Mouse (Mus musculus) liver, embryonic 16.5 days (tissue): ENCODE results near the gene Gm49393. TPM values are rescaled to one million over a fixed set of nuclear protein-coding genes. Genes with fewer than 3 reads are reported as not detected.

Source experiments
- ATAC-seq: fragments of 200-750 bp; cut with Nextera tagmentation; 2 replicates; pipeline ENCODE4 v1.8.0; 2017; ENCODE audit warnings: low read depth, mild to moderate bottlenecking, moderate number of reproducible peaks, moderate library complexity
- H3K27ac ChIP-seq: fragments of 300-500 bp; sonication (generic); 2 replicates; pipeline ENCODE4 v1.5.1; 2014; ENCODE audit warnings: mild to moderate bottlenecking, low read length
- H3K27me3 ChIP-seq: fragments of 300-500 bp; sonication (generic); 2 replicates; pipeline ENCODE4 v1.6.1; 2014; ENCODE audit warnings: low read depth, low read length, mixed read lengths; ENCODE audit not compliant: control insufficient read depth, insufficient read depth
- H3K36me3 ChIP-seq: fragments of 300-500 bp; sonication (generic); 2 replicates; pipeline ENCODE4 v1.6.1; 2014; ENCODE audit warnings: mild to moderate bottlenecking; ENCODE audit not compliant: control insufficient read depth, insufficient read depth
- H3K4me1 ChIP-seq: fragments of 300-500 bp; sonication (generic); 2 replicates; pipeline ENCODE4 v1.6.1; 2014; ENCODE audit warnings: low read depth, low read length, mixed read lengths; ENCODE audit not compliant: control insufficient read depth
- H3K4me2 ChIP-seq: fragments of 300-500 bp; sonication (generic); 2 replicates; pipeline ENCODE4 v1.6.1; 2014; ENCODE audit warnings: low read depth, low read length, mixed read lengths
- H3K4me3 ChIP-seq: fragments of 300-500 bp; sonication (generic); 2 replicates; pipeline ENCODE4 v1.5.1; 2014; ENCODE audit warnings: low read depth, mild to moderate bottlenecking, low read length
- H3K9ac ChIP-seq: fragments of 300-500 bp; sonication (generic); 2 replicates; pipeline ENCODE4 v1.6.1; 2014; ENCODE audit warnings: low read depth, low read length
- H3K9me3 ChIP-seq: fragments of 300-500 bp; sonication (generic); replicated peaks from 2 replicates; pipeline ENCODE4 v1.6.1; 2016; ENCODE audit warnings: low read length; ENCODE audit not compliant: control insufficient read depth
- WGBS: fragments of 180-500 bp; shearing (Covaris S2); extraction: QIAGEN DNeasy Blood & Tissue Kit; methylation state at CpG from one replicate; pipeline ENCODE4 v1.1.7; 2014; ENCODE audit not compliant: insufficient replicate concordance; 5-methylcytosine and 5-hydroxymethylcytosine counted together
- polyA plus RNA-seq: library from polyadenylated mRNA; unstranded; fragments of >200 nt; fragmentation: Nextera tagmentation; extraction: Ambion mirVana; gene quantifications from 2 replicates; pipeline ENCODE4 v1.2.1, GENCODE M21; 2015

Gm49393 gene
- polyA plus RNA-seq, 1 experiment from 2014 or later: not detected

DNA sequence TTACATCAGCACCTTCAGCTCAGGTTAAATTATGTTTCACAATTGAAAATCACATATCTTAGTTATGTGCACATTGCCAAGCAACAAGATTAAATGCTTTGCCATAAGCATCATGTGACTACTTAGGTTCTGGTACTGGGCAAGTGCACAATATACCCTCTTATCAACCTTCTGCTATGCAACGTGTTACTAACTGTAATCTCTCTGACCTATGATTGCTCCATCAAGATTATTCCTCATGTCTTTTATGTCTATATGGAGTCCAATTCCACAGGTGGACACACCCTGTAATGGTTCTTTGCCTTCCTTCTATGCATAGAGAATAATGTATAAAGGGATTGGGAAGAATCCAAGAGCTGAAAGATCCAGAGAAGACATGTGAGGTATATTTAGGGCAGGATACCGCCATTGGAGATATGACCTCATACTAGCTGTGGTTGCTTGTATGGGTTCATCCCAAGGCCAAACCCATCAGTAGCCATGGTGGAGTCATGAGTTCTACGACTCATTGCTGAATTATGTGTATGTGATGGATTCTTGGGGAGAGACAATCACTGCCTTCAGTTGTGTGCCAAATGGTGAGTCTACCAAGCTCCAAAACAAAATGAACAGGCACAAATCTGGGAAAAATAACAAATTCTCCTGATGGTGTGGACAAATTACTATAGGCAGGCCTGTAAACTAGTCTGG, 114.8 kb downstream of the Gm49393 start:
- 52% methylated on average over 3 of the region's 3 CpGs for WGBS
- Histone ChIP-seq H3K9ac (no peak overlapping the region), H3K27me3 (no peaks in the 10 kb centered on the region), H3K36me3 (no peaks in the 10 kb centered on the region), H3K27ac (no peak overlapping the region), H3K4me1 (no peaks in the 10 kb centered on the region), H3K4me2 (no peak overlapping the region), H3K4me3 (no peak overlapping the region), H3K9me3 (no peaks in the 10 kb centered on the region)
- ATAC-seq: no peak

DNA sequence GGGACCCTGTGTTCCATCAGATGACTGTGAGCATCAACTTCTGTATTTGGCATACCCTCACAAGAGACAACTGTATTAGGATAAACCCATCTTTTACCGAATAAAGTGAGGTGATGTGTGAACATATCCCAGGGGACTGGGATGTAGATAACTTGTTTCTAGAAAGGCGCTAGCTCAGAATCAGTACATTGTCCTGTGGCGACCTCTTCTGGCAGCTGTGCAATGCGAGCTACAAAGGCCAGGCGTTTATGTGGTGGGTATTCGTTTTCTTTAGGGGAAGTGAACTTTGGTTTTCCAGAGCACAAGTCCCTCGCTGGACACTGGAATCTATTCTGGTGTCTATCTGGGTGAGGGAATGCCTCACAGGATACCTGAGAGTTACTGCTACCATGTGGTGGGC, 115.9 kb downstream of the Gm49393 start:
- Histone ChIP-seq H3K9ac (no peak overlapping the region), H3K27ac (no peak overlapping the region), H3K9me3 (no peaks in the 10 kb centered on the region), H3K4me2 (no peak overlapping the region), H3K27me3 (no peaks in the 10 kb centered on the region), H3K36me3 (no peaks in the 10 kb centered on the region), H3K4me3 (no peak overlapping the region), H3K4me1 (no peaks in the 10 kb centered on the region)
- ATAC-seq: no peak
- WGBS: 7% methylated on average over 7 of the region's 7 CpGs

DNA sequence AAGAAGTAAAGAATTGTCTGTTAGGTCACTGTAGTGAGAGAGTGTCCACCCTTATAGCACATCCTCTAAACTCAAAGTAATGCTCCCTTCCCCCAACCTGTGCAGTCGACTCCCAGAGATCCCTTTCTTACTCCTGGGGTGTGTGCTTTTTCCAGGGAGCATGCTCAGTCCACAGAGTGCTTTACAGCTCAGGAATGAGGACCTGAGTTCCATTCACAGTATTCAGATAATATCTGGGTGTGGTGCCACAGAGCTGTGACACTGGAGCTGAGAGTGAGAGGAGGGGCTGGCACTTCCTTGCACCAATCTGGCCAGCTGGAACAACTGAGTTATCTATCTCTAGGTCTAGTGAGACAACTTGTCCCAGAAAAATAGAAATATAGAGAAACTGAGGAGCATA, 121.7 kb downstream of the Gm49393 start:
- Histone ChIP-seq H3K4me2 (no peak overlapping the region), H3K4me1 (no peaks in the 10 kb centered on the region), H3K9ac (no peak overlapping the region), H3K36me3 (no peaks in the 10 kb centered on the region), H3K27me3 (no peaks in the 10 kb centered on the region), H3K9me3 (no peaks in the 10 kb centered on the region), H3K4me3 (no peak overlapping the region), H3K27ac (no peak overlapping the region)
- WGBS: 33% methylated on average over 1 of the region's 1 CpGs
- ATAC-seq: no peak

- Histone ChIP-seq H3K27me3 (no peaks in the 10 kb centered on the region), H3K9me3 (no peaks in the 10 kb centered on the region)
These were observed 122.6 kb downstream of the Gm49393 start for GRCm38 (mm10) chr13:60812768-60813167.

DNA sequence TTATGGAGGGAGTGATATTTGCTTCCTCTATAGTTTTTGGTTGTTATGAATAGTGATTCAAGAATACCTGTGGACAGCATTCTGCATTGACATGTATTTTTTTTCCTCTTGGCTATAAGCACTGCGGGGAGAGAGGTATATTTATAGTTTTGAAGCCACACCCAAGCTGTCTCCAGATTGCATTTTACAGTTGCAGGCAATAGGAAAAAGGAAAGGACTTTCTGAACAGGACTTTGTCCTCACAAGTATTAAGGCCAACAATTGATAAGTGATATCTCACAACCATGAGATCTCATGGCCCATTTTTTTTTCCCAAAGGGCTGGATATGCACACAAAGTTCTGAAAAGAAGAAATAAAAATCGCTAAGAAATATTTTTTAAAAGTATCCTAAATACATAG, 125.7 kb downstream of the Gm49393 start:
- H3K9me3 ChIP-seq: no peaks in the 10 kb centered on the region
- WGBS: 45% methylated on average over 2 of the region's 2 CpGs

More at GRCm38 (mm10) chr13:60812768-60813167, 122.6 kb downstream of the Gm49393 start:
- Histone ChIP-seq H3K9ac (no peak overlapping the region), H3K36me3 (no peaks in the 10 kb centered on the region), H3K4me3 (no peak overlapping the region), H3K4me2 (no peak overlapping the region), H3K27ac (no peak overlapping the region), H3K4me1 (no peaks in the 10 kb centered on the region)
- no peak for ATAC-seq
- 45% methylated on average over 6 of the region's 6 CpGs for WGBS

More for the DNA sequence above, 125.7 kb downstream of the Gm49393 start:
- ATAC-seq: no peak
- no peak overlapping the region for H3K4me3 ChIP-seq
- H3K36me3 ChIP-seq: no peaks in the 10 kb centered on the region
- H3K27me3 ChIP-seq: no peaks in the 10 kb centered on the region
- no peak overlapping the region for H3K27ac ChIP-seq
- H3K4me1 ChIP-seq: no peaks in the 10 kb centered on the region
- H3K4me2 ChIP-seq: no peak overlapping the region
- H3K9ac ChIP-seq: no peak overlapping the region

Other genes starting within 250 kb of the Gm49393 start
- gene BC051665, start 149.2 kb downstream of the Gm49393 start, polyA plus RNA-seq: not detected in 2 replicates
- not detected in 2 replicates for gene Ctsll3, start 132.7 kb downstream of the Gm49393 start, polyA plus RNA-seq
- 0.09 and 0.22 TPM in 2 replicates for gene 4930486L24Rik, start 71.1 kb downstream of the Gm49393 start, polyA plus RNA-seq
- gene Gm49392, start 38.7 kb downstream of the Gm49393 start, polyA plus RNA-seq: 0.08 TPM in 1 of 2 replicates, not detected in the other
- gene Ctla2b, start 38.1 kb downstream of the Gm49393 start, polyA plus RNA-seq: 3.7 and 4.9 TPM in 2 replicates
- gene Tpbpb, start 30.7 kb downstream of the Gm49393 start, polyA plus RNA-seq: not detected in 2 replicates
- 1.9 and 2.5 TPM in 2 replicates for gene Gm49391, start 981 bp upstream of the Gm49393 start, polyA plus RNA-seq
- 21.5 and 25.4 TPM in 2 replicates for gene Ctla2a, start 1.0 kb upstream of the Gm49393 start, polyA plus RNA-seq
- gene Tpbpa, start 6.4 kb upstream of the Gm49393 start, polyA plus RNA-seq: not detected in 2 replicates
- gene Ctsj, start 70.4 kb upstream of the Gm49393 start, polyA plus RNA-seq: not detected in 2 replicates
- gene Ctsq, start 105.0 kb upstream of the Gm49393 start, polyA plus RNA-seq: not detected in 2 replicates
- gene Ctsr, start 228.7 kb upstream of the Gm49393 start, polyA plus RNA-seq: not detected in 2 replicates